Mouse (Mus musculus): ENCODE measurements around the gene Olfr157.

DNA sequence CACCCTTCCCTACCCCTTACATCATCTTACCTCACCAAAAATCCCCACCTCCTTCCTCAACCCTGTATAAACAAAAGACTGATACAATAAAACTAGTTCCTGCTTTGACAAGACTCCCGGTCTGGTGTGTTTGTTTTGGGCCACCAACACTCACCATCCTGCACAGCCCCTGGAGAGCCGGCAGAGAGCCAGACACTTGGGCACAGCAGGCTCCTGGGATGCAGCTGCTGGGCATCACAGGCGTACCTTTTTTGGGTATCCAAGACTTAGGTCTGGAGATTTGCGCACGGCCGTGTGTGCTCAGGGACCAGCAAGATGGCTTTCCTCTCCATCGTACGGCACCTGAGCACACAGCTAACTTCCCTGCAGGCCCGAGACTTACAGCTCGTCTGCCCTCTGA, 19.9 kb upstream of the Olfr157 start:
- no peak for TF ChIP-seq MAX (IDR thresholded peaks at IDR 0.05; ENCODE audit: low read depth)
- TF ChIP-seq POLR2AphosphoS2 (IDR thresholded peaks at IDR 0.05; ENCODE audit: insufficient read length, low read depth), result no peak
- no peak for TF ChIP-seq POLR2A (IDR thresholded peaks at IDR 0.05; ENCODE audit: insufficient read length, low read depth)
- no peak for TF ChIP-seq E2F4 (IDR thresholded peaks at IDR 0.05; ENCODE audit: insufficient read depth)
- no peak for TF ChIP-seq MYOD1 (IDR thresholded peaks at IDR 0.05; ENCODE audit: control insufficient read depth in 1 of 3, insufficient read length in 2 of 3, low read depth in 2 of 3)
- no peak for TF ChIP-seq MYOG (IDR thresholded peaks at IDR 0.05; ENCODE audit: control insufficient read depth in 1 of 3, insufficient read depth in 1 of 3, insufficient read length in 2 of 3, low read depth in 2 of 3)
- TF ChIP-seq TCF12 (IDR thresholded peaks at IDR 0.05; ENCODE audit: insufficient read depth, poor library complexity, severe bottlenecking), result no peak
- TF ChIP-seq CEBPB (IDR thresholded peaks at IDR 0.05; ENCODE audit: insufficient read depth, poor library complexity, severe bottlenecking), result no peak
- no peak for TF ChIP-seq SRF (IDR thresholded peaks at IDR 0.05; ENCODE audit: control insufficient read depth, insufficient read length, low read depth)
- TF ChIP-seq TCF3 (IDR thresholded peaks at IDR 0.05; ENCODE audit: insufficient read length, low read depth), result no peak
